Mouse (Mus musculus): ENCODE measurements at regions not wholly inside any gene's neighbourhood (a gene's known extent, or its start where the extent isn't known, plus 50 kb on each side); places are given as distances from the start of the nearest gene placed in this dataset.

- no peak for DNase-seq (ENCODE audit: low spot score)
Observed at GRCm38 (mm10) chr10:42131798-42132197, 113.6 kb upstream of the Armc2 start.

- no peak for DNase-seq (ENCODE audit: low spot score)
Observed at GRCm38 (mm10) chr10:42131298-42131697, 113.1 kb upstream of the Armc2 start.

- DNase-seq (ENCODE audit: low spot score), result no peak
Observed at GRCm38 (mm10) chr10:42127865-42128419, 109.7 kb upstream of the Armc2 start.

GRCm38 (mm10) chr10:42126816-42127215 is 108.6 kb upstream of the Armc2 start:
- DNase-seq (ENCODE audit: low spot score), result no peak

GRCm38 (mm10) chr10:42122768-42123635 is 104.8 kb upstream of the Armc2 start:
- DNase-seq (ENCODE audit: low spot score), result no peak

GRCm38 (mm10) chr10:42121984-42122383 is 103.7 kb upstream of the Armc2 start:
- no peak for DNase-seq (ENCODE audit: low spot score)

- DNase-seq (ENCODE audit: low spot score), result no peak
Observed at GRCm38 (mm10) chr10:42119326-42119725, 101.1 kb upstream of the Armc2 start.

- no peak for DNase-seq (ENCODE audit: low spot score)
Observed at GRCm38 (mm10) chr10:42118361-42119188, 100.3 kb upstream of the Armc2 start.

GRCm38 (mm10) chr10:42117523-42117922 is 99.3 kb upstream of the Armc2 start:
- DNase-seq (ENCODE audit: low spot score), result no peak

GRCm38 (mm10) chr10:42115920-42116298 is 97.7 kb upstream of the Armc2 start:
- no peak for DNase-seq (ENCODE audit: low spot score)

GRCm38 (mm10) chr10:42115224-42115919 is 97.1 kb upstream of the Armc2 start:
- DNase-seq (ENCODE audit: low spot score), result no peak

- no peak for DNase-seq (ENCODE audit: low spot score)
Observed at GRCm38 (mm10) chr10:42110704-42111103, 92.5 kb upstream of the Armc2 start.

GRCm38 (mm10) chr10:42108294-42109014 is 90.2 kb upstream of the Armc2 start:
- DNase-seq (ENCODE audit: low spot score), result no peak

- DNase-seq (ENCODE audit: low spot score), result no peak
Observed at GRCm38 (mm10) chr10:42107437-42108293, 89.4 kb upstream of the Armc2 start.

GRCm38 (mm10) chr10:42106611-42107010 is 88.4 kb upstream of the Armc2 start:
- no peak for DNase-seq (ENCODE audit: low spot score)

GRCm38 (mm10) chr10:42105083-42105482 is 86.8 kb upstream of the Armc2 start:
- DNase-seq (ENCODE audit: low spot score), result no peak

- no peak for DNase-seq (ENCODE audit: low spot score)
Observed at GRCm38 (mm10) chr10:42102320-42102719, 84.1 kb upstream of the Armc2 start.

GRCm38 (mm10) chr10:42101096-42101495 is 82.9 kb upstream of the Armc2 start:
- no peak for DNase-seq (ENCODE audit: low spot score)

GRCm38 (mm10) chr10:42096924-42097323 is 78.7 kb upstream of the Armc2 start:
- DNase-seq (ENCODE audit: low spot score), result no peak

- no peak for DNase-seq (ENCODE audit: low spot score)
Observed at GRCm38 (mm10) chr10:42095986-42096385, 77.7 kb upstream of the Armc2 start.

Measured in T-cell, adult 2 months (primary cell).